Mouse (Mus musculus): ENCODE measurements around the gene Mgat2. TPM values are rescaled to one million over a fixed set of nuclear protein-coding genes. Genes with fewer than 3 reads are reported as not detected.
A peak's percentile ranks its signal among the peaks of the same experiment; 100 is the strongest.

The Mgat2 gene
- total RNA-seq, 2 experiments from 2014 or later, result 28.4 to 31.7 TPM

DNA sequence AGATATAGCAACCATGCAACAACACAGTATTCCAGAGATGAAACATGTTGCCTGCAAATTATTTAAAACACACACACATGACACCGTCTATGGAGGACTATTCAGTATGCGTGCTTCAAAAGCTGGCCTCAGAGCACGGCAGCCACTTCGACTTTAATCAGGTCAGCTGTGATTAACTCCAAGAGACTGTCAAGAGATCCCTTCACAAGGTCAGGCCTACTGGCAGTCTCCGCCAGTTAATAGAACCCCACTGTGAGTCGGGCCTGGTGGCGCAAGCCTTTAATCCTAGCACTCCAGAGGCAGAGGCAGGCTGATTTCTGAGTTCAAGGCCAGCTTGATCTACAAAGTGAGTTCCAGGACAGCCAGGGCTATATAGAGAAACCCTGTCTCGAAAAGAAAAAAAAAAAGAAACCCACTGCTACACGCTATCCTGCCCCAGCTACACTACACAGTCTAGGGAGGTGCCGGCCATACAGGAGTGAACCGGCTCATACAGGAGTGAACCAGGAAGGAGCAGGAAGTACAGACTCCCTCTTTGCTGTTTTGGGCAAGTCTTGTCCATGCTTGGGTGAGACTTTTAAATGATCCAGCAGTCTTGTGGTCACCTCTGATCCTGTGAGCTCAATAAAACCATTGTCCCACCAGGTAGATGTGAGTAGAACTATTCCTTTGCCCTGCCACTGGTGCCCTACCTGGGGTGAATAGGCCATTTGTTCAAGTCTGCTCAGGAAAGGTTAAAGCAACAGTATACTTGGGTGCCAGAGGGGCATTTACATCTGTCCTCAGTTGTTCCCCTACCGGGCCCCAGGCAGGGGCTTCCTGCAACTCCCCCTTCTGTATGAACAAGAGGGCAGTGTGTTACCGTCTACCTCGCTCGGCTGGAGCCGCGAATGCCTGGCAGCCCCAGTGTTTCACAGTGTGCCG is 26.4 kb downstream of the Mgat2 start:
- DNase-seq (ENCODE audit: low spot score in 2 of 2), result no peak

GRCm38 (mm10) chr12:69211057-69211456 is 27.1 kb downstream of the Mgat2 start:
- no peak for DNase-seq (ENCODE audit: low spot score in 2 of 2)

DNA sequence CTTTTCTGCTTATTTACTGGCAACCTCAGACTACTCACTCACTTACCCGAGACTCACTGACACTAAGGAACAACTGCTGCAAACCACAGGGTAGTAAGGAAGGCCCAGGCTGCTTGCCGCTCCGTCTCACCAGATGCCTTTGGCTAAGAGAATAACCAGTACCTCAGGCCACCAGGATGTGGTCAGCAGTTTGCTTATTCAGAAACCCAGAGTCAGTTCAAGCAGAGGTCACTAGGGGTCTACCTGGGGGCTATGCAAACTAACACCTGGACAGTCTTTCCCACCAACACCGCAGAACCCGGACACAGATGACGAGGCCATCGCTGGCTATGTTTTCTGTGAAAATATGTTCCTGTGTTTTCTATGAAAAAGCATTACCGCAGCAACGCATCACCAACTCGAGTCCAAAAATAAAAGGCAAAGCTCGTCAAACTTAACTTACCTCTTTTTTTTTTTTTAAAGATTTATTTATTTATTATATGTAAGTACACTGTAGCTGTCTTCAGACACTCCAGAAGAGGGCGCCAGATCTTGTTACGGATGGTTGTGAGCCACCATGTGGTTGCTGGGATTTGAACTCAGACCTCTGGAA is 29.3 kb downstream of the Mgat2 start:
- DNase-seq (ENCODE audit: low spot score in 2 of 2), result no peak

GRCm38 (mm10) chr12:69214393-69214792 is 30.4 kb downstream of the Mgat2 start:
- DNase-seq (ENCODE audit: low spot score in 2 of 2), result no peak

GRCm38 (mm10) chr12:69215000-69215785 is 31.2 kb downstream of the Mgat2 start:
- DNase-seq (ENCODE audit: low spot score in 2 of 2), result peak; percentile 39 to 57

DNA sequence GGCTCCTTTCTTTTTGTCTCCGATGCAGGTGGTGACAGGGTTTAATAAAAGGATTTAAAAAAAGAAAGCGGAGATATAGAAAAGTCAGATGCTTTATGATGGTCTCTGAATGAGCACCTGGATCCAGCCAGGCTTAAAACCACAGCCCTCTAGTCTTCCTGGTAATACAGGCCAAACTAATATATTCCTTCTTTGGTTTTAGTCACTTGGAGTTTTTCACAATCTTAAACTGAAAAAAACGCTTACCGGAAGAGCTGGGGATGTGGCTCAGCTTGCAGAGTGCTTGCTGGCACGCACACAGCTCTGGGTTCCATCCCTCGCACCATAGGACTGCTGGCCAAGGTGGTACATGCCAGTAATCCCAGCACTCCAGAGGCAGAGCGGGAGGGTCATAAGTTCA is 32.6 kb downstream of the Mgat2 start:
- DNase-seq (ENCODE audit: low spot score in 2 of 2), result no peak

DNA sequence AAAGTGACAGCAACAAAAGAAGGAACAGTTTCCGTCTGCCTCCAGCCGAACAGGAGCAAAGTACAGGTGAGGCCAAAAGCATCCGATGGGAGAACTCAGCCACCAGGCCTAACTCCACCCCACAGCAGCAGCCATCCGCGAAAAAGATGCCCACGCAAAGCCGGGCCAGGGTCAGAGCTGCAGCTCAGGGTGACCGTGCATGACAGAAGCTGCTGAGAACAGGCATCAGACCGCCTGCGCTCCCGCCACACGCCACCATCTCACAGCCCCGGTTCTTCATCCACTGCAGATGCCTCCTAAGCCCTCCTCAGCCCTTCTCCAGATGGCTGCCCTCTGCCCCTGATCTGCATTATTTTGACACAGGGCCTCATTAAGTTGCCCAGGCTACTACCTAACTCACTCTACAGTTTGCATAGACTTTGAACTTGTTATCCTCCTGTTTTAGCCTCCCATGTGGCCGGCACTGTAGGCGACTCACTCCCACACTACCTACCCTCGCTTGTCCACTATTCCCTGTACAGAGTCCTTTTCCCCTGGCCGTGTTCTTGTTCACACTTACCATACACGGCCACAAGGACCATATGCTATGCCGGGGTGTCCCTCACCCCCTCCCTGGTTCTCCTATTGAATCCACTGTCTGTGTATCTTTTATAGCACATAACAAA is 36.8 kb downstream of the Mgat2 start:
- no peak for DNase-seq (ENCODE audit: low spot score in 2 of 2)

- DNase-seq (ENCODE audit: low spot score in 2 of 2), result peak; percentile 77 to 82
Observed at GRCm38 (mm10) chr12:69227776-69228466, 44.0 kb downstream of the Mgat2 start, which contains the start of gene Pole2. Gene Pole2 (minus strand): TSS chr12:69228195.

- no peak for DNase-seq (ENCODE audit: low spot score in 2 of 2)
Observed at GRCm38 (mm10) chr12:69229251-69229650, 45.3 kb downstream of the Mgat2 start.

DNA sequence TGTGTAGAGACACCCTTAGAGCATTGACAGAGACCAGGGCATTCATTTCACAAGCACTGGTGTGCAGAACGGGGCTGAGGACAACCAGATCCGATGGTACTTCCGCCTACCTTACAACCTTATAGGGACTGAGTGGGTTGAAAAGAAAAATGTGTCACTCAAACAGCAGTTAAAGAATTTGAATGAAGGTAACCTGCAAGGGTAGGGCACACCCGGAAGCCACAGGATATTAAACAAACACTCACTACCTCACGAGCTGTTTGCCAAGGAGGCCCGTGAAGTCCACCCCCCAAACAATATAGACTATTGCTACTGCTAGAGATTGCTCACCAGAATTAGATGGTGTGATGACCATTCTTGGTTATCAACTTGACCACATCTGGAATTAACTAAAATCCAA is 51.8 kb downstream of the Mgat2 start:
- DNase-seq (ENCODE audit: low spot score in 2 of 2), result no peak

Small RNAs within 50 kb of the gene (microRNA-seq; reads per million reads assigned to microRNA genes)
- gene Gm47287 (0 reads per million in 2 experiments), gene Gm47295 (1.2 to 4.7 reads per million in 2 experiments)

Other genes with a start within 250 kb of the Mgat2 start
- gene Rps29, start 25.0 kb upstream of the Mgat2 start, total RNA-seq (2021), result 1,000 to 10,000 TPM; 1,243 to 1,256 TPM
- not detected for gene Lrr1, start 15.3 kb upstream of the Mgat2 start, total RNA-seq (2021)
- 100 to 1,000 TPM; 186 to 205 TPM for gene Rpl36al, start 74 bp upstream of the Mgat2 start, total RNA-seq (2021)
- gene Gm49383, start 12.9 kb downstream of the Mgat2 start, total RNA-seq (2021), result 1 to 10 TPM; 4.3 to 5.4 TPM
- gene Dnaaf2, start 14.3 kb downstream of the Mgat2 start, total RNA-seq (2021), result 1 to 10 TPM; 1.4 to 1.8 TPM
- 1 to 10 TPM; 3.3 to 4.1 TPM for gene Gm49384, start 20.1 kb downstream of the Mgat2 start, total RNA-seq (2021)
- under 1 TPM; 0.21 to 0.56 TPM for gene Pole2, start 44.0 kb downstream of the Mgat2 start, total RNA-seq (2021)
- 10 to 100 TPM; 22.6 to 23.5 TPM for gene Klhdc1, start 57.0 kb downstream of the Mgat2 start, total RNA-seq (2021)
- gene Klhdc2, start 112.5 kb downstream of the Mgat2 start, total RNA-seq (2021), result 100 to 1,000 TPM; 143 to 148 TPM
- gene Nemf, start 173.0 kb downstream of the Mgat2 start, total RNA-seq (2021), result 10 to 100 TPM; 47.3 to 49.0 TPM
- 10 to 100 TPM; 56.6 to 57.9 TPM for gene Arf6, start 188.0 kb downstream of the Mgat2 start, total RNA-seq (2021)
- under 1 TPM; 0.65 to 0.80 TPM for gene Gm9887, start 188.3 kb downstream of the Mgat2 start, total RNA-seq (2021)